Mouse (Mus musculus) limb, embryonic 14.5 days (tissue): Measurements from ENCODE around the gene S100a2. TPM values are rescaled to one million over a fixed set of nuclear protein-coding genes. Genes with fewer than 3 reads are reported as not detected.

Experiments used
- ATAC-seq: fragments of 200-750 bp; cut with Nextera tagmentation; 2 replicates; pipeline ENCODE4 v1.8.0; 2017; ENCODE audit warnings: low read depth, moderate number of reproducible peaks, moderate TSS enrichment; ENCODE audit not compliant: low FRiP score
- DNase-seq: peaks from one replicate; pipeline ENCODE4 v3.0.0-alpha.2; 2015; ENCODE audit warnings: low spot score
- H3K27ac ChIP-seq: fragments of 300-500 bp; sonication (generic); replicated peaks from 2 replicates; pipeline ENCODE4 v1.5.1; 2014; ENCODE audit warnings: low read depth, mild to moderate bottlenecking, low read length, moderate library complexity, mixed read lengths
- H3K27me3 ChIP-seq: fragments of 300-500 bp; sonication (generic); 2 replicates; pipeline ENCODE4 v1.6.1; 2014; ENCODE audit warnings: low read length, mixed read lengths; ENCODE audit not compliant: control insufficient read depth, insufficient read depth
- H3K36me3 ChIP-seq: fragments of 300-500 bp; sonication (generic); 2 replicates; pipeline ENCODE4 v1.6.1; 2014; ENCODE audit warnings: mild to moderate bottlenecking, low read length, moderate library complexity, mixed read lengths; ENCODE audit not compliant: control insufficient read depth, insufficient read depth
- H3K4me1 ChIP-seq: fragments of 300-500 bp; sonication (generic); 2 replicates; pipeline ENCODE4 v1.6.1; 2014; ENCODE audit warnings: antibody characterized with exemption, low read length, mixed read lengths; ENCODE audit not compliant: control insufficient read depth, insufficient read depth
- H3K4me2 ChIP-seq: fragments of 300-500 bp; sonication (generic); replicated peaks from 2 replicates; pipeline ENCODE4 v1.6.1; 2014; ENCODE audit warnings: low read depth, mild to moderate bottlenecking, low read length, moderate library complexity; ENCODE audit not compliant: severe bottlenecking
- H3K4me3 ChIP-seq: fragments of 300-500 bp; sonication (generic); replicated peaks from 2 replicates; pipeline ENCODE4 v1.5.1; 2014; ENCODE audit warnings: low read length
- H3K9ac ChIP-seq: fragments of 300-500 bp; sonication (generic); 2 replicates; pipeline ENCODE4 v1.6.1; 2014; ENCODE audit warnings: mild to moderate bottlenecking, low read depth, low read length, moderate library complexity; ENCODE audit not compliant: severe bottlenecking
- H3K9me3 ChIP-seq: fragments of 300-500 bp; sonication (generic); 2 replicates; pipeline ENCODE4 v1.6.1; 2016; ENCODE audit warnings: low read length; ENCODE audit not compliant: control insufficient read depth
- POLR2A ChIP-seq: fragments of 200-500 bp; IDR thresholded peaks from 2 replicates; pipeline ENCODE4 v1.8.0; 2012; ENCODE audit warnings: inconsistent platforms, mild to moderate bottlenecking, moderate library complexity, borderline replicate concordance; ENCODE audit not compliant: insufficient read depth, insufficient read length; ENCODE audit errors: extremely low read depth
- WGBS: fragments of 180-500 bp; shearing (Covaris S2); extraction: QIAGEN DNeasy Blood & Tissue Kit; methylation state at CpG from one replicate; pipeline ENCODE4 v1.1.7; 2014; 5-methylcytosine and 5-hydroxymethylcytosine counted together
- polyA plus RNA-seq, 2 experiments: library from polyadenylated mRNA; depleted of rRNA in 1 of 2; stranded (reverse) in 1 of 2; unstranded in 1 of 2; fragments of >200 nt; fragmentation: Nextera tagmentation in 1 of 2; extraction: Ambion mirVana in 1 of 2; gene quantifications; 2 replicates each; pipeline versions ENCODE4 v1.2.1 to v1.2.3; 2012 to 2014

The S100a2 gene
- polyA plus RNA-seq, 2 experiments, result not detected

DNA sequence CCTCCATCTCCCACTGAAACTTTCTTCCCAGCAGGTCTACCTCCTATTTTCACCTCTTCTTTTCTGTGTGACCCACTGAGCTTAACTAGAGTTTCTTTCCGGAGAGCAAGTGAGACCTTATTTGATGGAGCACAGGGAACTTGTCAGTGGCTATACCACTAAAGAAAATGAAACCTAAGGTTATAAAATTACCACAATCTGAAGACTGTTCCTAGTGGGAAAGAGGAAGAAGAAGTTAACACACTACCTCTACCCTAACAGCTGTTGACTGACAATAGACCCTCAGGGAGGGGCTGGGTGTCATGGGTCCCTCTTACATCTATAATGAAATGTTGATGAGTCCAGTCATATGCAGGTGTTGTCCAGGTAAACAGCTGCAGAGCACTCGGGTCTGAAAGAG lies 41.9 kb downstream of the S100a2 start:
- Histone ChIP-seq H3K9ac (no peak overlapping the region), H3K27me3 (no peaks in the 10 kb centered on the region), H3K36me3 (no peaks in the 10 kb centered on the region), H3K27ac (no peak overlapping the region), H3K4me2 (no peak overlapping the region), H3K4me1 (no peaks in the 10 kb centered on the region), H3K9me3 (no peaks in the 10 kb centered on the region), H3K4me3 (no peak overlapping the region)
- WGBS, result 82% methylated on average over 2 of the region's 2 CpGs
- no peak for TF ChIP-seq POLR2A
- DNase-seq (no peak), ATAC-seq (no peak)

DNA sequence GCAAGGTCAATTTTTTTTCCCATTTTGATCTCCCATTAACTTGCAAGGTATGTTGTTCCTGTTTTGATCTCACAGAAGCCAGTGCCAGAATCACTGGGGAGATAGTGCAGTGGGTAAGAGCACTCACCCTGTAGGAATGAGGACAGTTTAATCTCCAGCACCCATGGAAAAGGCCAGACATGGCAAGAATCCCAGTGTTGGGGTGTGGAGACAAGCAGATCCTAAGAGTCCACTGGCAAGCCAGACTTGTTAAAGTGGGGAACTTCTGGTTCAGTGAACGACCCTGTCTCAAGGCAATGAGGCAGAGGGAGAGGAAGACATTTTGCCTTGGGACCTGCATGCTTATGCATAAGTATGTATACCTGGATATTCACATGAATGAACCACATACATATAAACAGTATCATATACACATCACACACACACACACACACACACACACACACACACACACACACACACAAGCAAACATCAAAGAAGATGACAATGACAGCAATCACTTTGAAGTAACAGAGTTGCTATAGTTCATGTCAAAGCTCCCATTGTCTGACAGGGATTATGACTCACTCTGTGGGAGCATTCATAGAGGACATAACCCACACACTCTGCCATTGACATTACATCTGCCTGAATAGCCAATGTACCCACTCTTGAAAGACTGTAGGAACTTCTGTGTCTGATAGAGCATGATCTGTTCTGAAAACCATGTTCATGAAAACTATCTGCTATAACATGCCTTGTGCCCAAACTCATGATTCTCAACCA lies 48.6 kb downstream of the S100a2 start:
- H3K36me3 ChIP-seq, result no peaks in the 10 kb centered on the region
- H3K4me1 ChIP-seq, result no peaks in the 10 kb centered on the region
- no peak for TF ChIP-seq POLR2A
- 79% methylated on average over 1 of the region's 1 CpGs for WGBS
- no peak for ATAC-seq
- no peak for DNase-seq
- H3K9me3 ChIP-seq, result no peaks in the 10 kb centered on the region
- H3K4me2 ChIP-seq, result no peak overlapping the region
- no peak overlapping the region for H3K27ac ChIP-seq
- no peaks in the 10 kb centered on the region for H3K27me3 ChIP-seq
- H3K9ac ChIP-seq, result no peak overlapping the region
- H3K4me3 ChIP-seq, result no peak overlapping the region

DNA sequence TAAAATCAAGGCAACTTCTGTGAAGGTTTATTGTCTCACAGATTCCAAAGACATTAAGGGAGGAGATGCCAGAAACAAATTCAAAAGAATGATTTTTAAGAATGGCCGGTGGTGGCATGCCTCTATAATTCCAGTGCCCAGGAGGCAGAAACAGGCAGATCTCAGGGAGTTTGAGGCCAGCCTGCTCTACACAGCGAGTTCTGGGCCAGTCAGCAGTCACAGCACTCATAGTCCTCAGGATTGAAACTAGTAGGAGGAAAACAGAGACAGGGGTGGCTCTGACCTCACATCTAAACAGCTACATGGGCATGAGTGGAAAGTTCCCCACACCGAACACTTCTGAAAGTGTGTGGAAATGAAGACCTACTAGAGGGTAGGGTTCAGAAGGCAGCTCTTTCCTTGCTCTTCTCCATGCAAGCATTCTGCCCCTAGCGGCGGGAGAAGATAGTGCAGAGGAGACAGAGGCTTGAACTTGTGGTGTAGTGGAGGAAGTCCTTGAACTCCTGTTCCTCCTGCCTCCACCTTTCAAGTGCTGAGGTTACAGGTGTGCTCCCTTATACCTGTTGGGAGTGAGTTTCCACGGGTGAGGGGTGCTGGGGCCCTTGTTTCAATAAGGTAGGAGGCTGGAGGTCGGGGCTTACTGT lies 49.6 kb downstream of the S100a2 start:
- DNase-seq (no peak), ATAC-seq (no peak)
- no peak for TF ChIP-seq POLR2A
- Histone ChIP-seq H3K27ac (no peak overlapping the region), H3K9ac (no peak overlapping the region), H3K4me1 (no peaks in the 10 kb centered on the region), H3K27me3 (no peaks in the 10 kb centered on the region), H3K4me3 (no peak overlapping the region), H3K36me3 (no peaks in the 10 kb centered on the region), H3K9me3 (no peaks in the 10 kb centered on the region), H3K4me2 (no peak overlapping the region)
- 47% methylated on average over 7 of the region's 7 CpGs for WGBS

DNA sequence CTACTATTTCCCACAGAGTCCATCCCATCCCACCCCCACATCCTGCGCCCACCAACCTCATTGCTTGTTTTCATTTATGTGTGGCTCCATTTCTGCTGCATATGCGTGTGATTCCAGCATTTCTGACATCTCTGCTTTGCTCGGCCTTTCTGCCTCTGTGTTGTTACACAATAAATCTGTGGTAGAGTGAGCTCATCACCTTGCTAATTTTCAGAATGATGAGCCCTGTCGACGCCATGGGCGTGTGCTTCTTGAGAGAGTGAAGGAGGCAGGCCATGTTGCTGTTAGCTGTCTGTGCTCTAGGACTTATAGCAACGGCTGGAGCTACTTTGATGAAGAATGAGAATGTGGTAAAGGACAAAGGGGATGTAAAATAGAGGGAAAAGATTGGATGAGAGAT lies 50.9 kb downstream of the S100a2 start:
- 84% methylated on average over 7 of the region's 7 CpGs for WGBS
- DNase-seq, result no peak
- Histone ChIP-seq H3K27ac (no peak overlapping the region), H3K4me2 (no peak overlapping the region), H3K27me3 (no peaks in the 10 kb centered on the region), H3K36me3 (no peaks in the 10 kb centered on the region), H3K4me1 (no peaks in the 10 kb centered on the region), H3K9me3 (no peaks in the 10 kb centered on the region), H3K9ac (no peak overlapping the region), H3K4me3 (no peak overlapping the region)
- TF ChIP-seq POLR2A, result no peak
- ATAC-seq, result no peak

Other genes starting within 250 kb of the S100a2 start
- gene Slc27a3, start 200.3 kb upstream of the S100a2 start, polyA plus RNA-seq (2012; rRNA removed), result 64.7 and 92.1 TPM in 2 replicates
- gene Slc27a3, start 200.3 kb upstream of the S100a2 start, polyA plus RNA-seq (2014; fragmentation: Nextera tagmentation; extraction: Ambion mirVana), result 30.5 and 34.7 TPM in 2 replicates
- 52.8 and 55.9 TPM in 2 replicates for gene Ints3, start 156.6 kb upstream of the S100a2 start, polyA plus RNA-seq (2012; rRNA removed)
- gene Ints3, start 156.6 kb upstream of the S100a2 start, polyA plus RNA-seq (2014; fragmentation: Nextera tagmentation; extraction: Ambion mirVana), result 26.0 and 32.5 TPM in 2 replicates
- gene Npr1, start 124.4 kb upstream of the S100a2 start, polyA plus RNA-seq (2012; rRNA removed), result 15.5 and 16.0 TPM in 2 replicates
- 4.8 and 4.9 TPM in 2 replicates for gene Npr1, start 124.4 kb upstream of the S100a2 start, polyA plus RNA-seq (2014; fragmentation: Nextera tagmentation; extraction: Ambion mirVana)
- 117 and 137 TPM in 2 replicates for gene Ilf2, start 114.1 kb upstream of the S100a2 start, polyA plus RNA-seq (2012; rRNA removed)
- 169 and 186 TPM in 2 replicates for gene Ilf2, start 114.1 kb upstream of the S100a2 start, polyA plus RNA-seq (2014; fragmentation: Nextera tagmentation; extraction: Ambion mirVana)
- 54.8 and 57.8 TPM in 2 replicates for gene Snapin, start 99.2 kb upstream of the S100a2 start, polyA plus RNA-seq (2012; rRNA removed)
- gene Snapin, start 99.2 kb upstream of the S100a2 start, polyA plus RNA-seq (2014; fragmentation: Nextera tagmentation; extraction: Ambion mirVana), result 87.6 and 91.3 TPM in 2 replicates
- 155 and 169 TPM in 2 replicates for gene Chtop, start 80.7 kb upstream of the S100a2 start, polyA plus RNA-seq (2012; rRNA removed)
- gene Chtop, start 80.7 kb upstream of the S100a2 start, polyA plus RNA-seq (2014; fragmentation: Nextera tagmentation; extraction: Ambion mirVana), result 103 and 114 TPM in 2 replicates
- gene S100a1, start 75.9 kb upstream of the S100a2 start, polyA plus RNA-seq (2012; rRNA removed), result 23.6 and 33.6 TPM in 2 replicates
- 30.2 and 32.5 TPM in 2 replicates for gene S100a1, start 75.9 kb upstream of the S100a2 start, polyA plus RNA-seq (2014; fragmentation: Nextera tagmentation; extraction: Ambion mirVana)
- gene S100a13, start 75.8 kb upstream of the S100a2 start, polyA plus RNA-seq (2012; rRNA removed), result 21.7 and 34.1 TPM in 2 replicates
- 37.1 and 44.7 TPM in 2 replicates for gene S100a13, start 75.8 kb upstream of the S100a2 start, polyA plus RNA-seq (2014; fragmentation: Nextera tagmentation; extraction: Ambion mirVana)
- 21.3 and 51.3 TPM in 2 replicates for gene S100a14, start 63.4 kb upstream of the S100a2 start, polyA plus RNA-seq (2012; rRNA removed)
- gene S100a14, start 63.4 kb upstream of the S100a2 start, polyA plus RNA-seq (2014; fragmentation: Nextera tagmentation; extraction: Ambion mirVana), result 23.7 and 33.4 TPM in 2 replicates
- gene S100a16, start 53.0 kb upstream of the S100a2 start, polyA plus RNA-seq (2012; rRNA removed), result 81.6 and 88.6 TPM in 2 replicates
- gene S100a16, start 53.0 kb upstream of the S100a2 start, polyA plus RNA-seq (2014; fragmentation: Nextera tagmentation; extraction: Ambion mirVana), result 232 and 269 TPM in 2 replicates
- gene S100a3, start 29.7 kb upstream of the S100a2 start, polyA plus RNA-seq (2012; rRNA removed), result 0.92 and 1.3 TPM in 2 replicates
- 1.00 and 1.1 TPM in 2 replicates for gene S100a3, start 29.7 kb upstream of the S100a2 start, polyA plus RNA-seq (2014; fragmentation: Nextera tagmentation; extraction: Ambion mirVana)
- gene Gm42674, start 11.7 kb downstream of the S100a2 start, polyA plus RNA-seq (2012; rRNA removed), result not detected in 2 replicates
- not detected in 2 replicates for gene Gm42674, start 11.7 kb downstream of the S100a2 start, polyA plus RNA-seq (2014; fragmentation: Nextera tagmentation; extraction: Ambion mirVana)
- gene S100a4, start 13.5 kb downstream of the S100a2 start, polyA plus RNA-seq (2012; rRNA removed), result 18.0 and 26.2 TPM in 2 replicates
- gene S100a4, start 13.5 kb downstream of the S100a2 start, polyA plus RNA-seq (2014; fragmentation: Nextera tagmentation; extraction: Ambion mirVana), result 17.9 and 18.0 TPM in 2 replicates
- not detected in 2 replicates for gene S100a5, start 18.3 kb downstream of the S100a2 start, polyA plus RNA-seq (2012; rRNA removed)
- gene S100a5, start 18.3 kb downstream of the S100a2 start, polyA plus RNA-seq (2014; fragmentation: Nextera tagmentation; extraction: Ambion mirVana), result not detected in 2 replicates
- 92.4 and 108 TPM in 2 replicates for gene S100a6, start 22.6 kb downstream of the S100a2 start, polyA plus RNA-seq (2012; rRNA removed)
- 203 and 233 TPM in 2 replicates for gene S100a6, start 22.6 kb downstream of the S100a2 start, polyA plus RNA-seq (2014; fragmentation: Nextera tagmentation; extraction: Ambion mirVana)
- 0.98 and 1.0 TPM in 2 replicates for gene S100a7a, start 63.8 kb downstream of the S100a2 start, polyA plus RNA-seq (2012; rRNA removed)
- gene S100a7a, start 63.8 kb downstream of the S100a2 start, polyA plus RNA-seq (2014; fragmentation: Nextera tagmentation; extraction: Ambion mirVana), result 0.21 and 0.43 TPM in 2 replicates
- 10.2 and 20.4 TPM in 2 replicates for gene S100a8, start 78.7 kb downstream of the S100a2 start, polyA plus RNA-seq (2012; rRNA removed)
- gene S100a8, start 78.7 kb downstream of the S100a2 start, polyA plus RNA-seq (2014; fragmentation: Nextera tagmentation; extraction: Ambion mirVana), result 8.4 and 34.9 TPM in 2 replicates
- gene S100a9, start 105.5 kb downstream of the S100a2 start, polyA plus RNA-seq (2012; rRNA removed), result 14.2 and 15.8 TPM in 2 replicates
- gene S100a9, start 105.5 kb downstream of the S100a2 start, polyA plus RNA-seq (2014; fragmentation: Nextera tagmentation; extraction: Ambion mirVana), result 9.7 and 29.8 TPM in 2 replicates
- 0.19 and 0.23 TPM in 2 replicates for gene Pglyrp4, start 136.7 kb downstream of the S100a2 start, polyA plus RNA-seq (2012; rRNA removed)
- 0.12 and 0.18 TPM in 2 replicates for gene Pglyrp4, start 136.7 kb downstream of the S100a2 start, polyA plus RNA-seq (2014; fragmentation: Nextera tagmentation; extraction: Ambion mirVana)
- not detected in 2 replicates for gene Gm5849, start 187.6 kb downstream of the S100a2 start, polyA plus RNA-seq (2012; rRNA removed)
- gene Gm5849, start 187.6 kb downstream of the S100a2 start, polyA plus RNA-seq (2014; fragmentation: Nextera tagmentation; extraction: Ambion mirVana), result not detected in 2 replicates